Mouse (Mus musculus) forebrain, embryonic 10.5 days (tissue): Measurements from ENCODE around the gene Ctr9. TPM values are rescaled to one million over a fixed set of nuclear protein-coding genes. Genes with fewer than 3 reads are reported as not detected.

Experiments
- DNase-seq: peaks from one replicate; pipeline ENCODE4 v3.0.0-alpha.2; 2017; ENCODE audit warnings: low spot score; ENCODE audit errors: extremely low spot score
- H3K27ac ChIP-seq: fragments of 300-500 bp; sonication (generic); 2 replicates; pipeline ENCODE4 v1.5.1; 2016; ENCODE audit warnings: mild to moderate bottlenecking
- H3K27me3 ChIP-seq: fragments of 300-500 bp; sonication (generic); 2 replicates; pipeline ENCODE4 v1.6.1; 2016; ENCODE audit warnings: mild to moderate bottlenecking; ENCODE audit not compliant: poor library complexity, severe bottlenecking
- H3K36me3 ChIP-seq: fragments of 300-500 bp; sonication (generic); replicated peaks from 2 replicates; pipeline ENCODE4 v1.6.1; 2016; ENCODE audit warnings: mild to moderate bottlenecking, moderate library complexity
- H3K4me1 ChIP-seq: fragments of 300-500 bp; sonication (generic); 2 replicates; pipeline ENCODE4 v1.6.1; 2016
- H3K4me3 ChIP-seq: fragments of 300-500 bp; sonication (generic); 2 replicates; pipeline ENCODE4 v1.5.1; 2016; ENCODE audit warnings: mild to moderate bottlenecking, moderate library complexity
- H3K9me3 ChIP-seq: fragments of 300-500 bp; sonication (generic); 2 replicates; pipeline ENCODE4 v1.6.1; 2016; ENCODE audit warnings: mild to moderate bottlenecking, moderate library complexity
- WGBS: fragments of 180-500 bp; shearing (Covaris S2); methylation state at CpG from one replicate; pipeline ENCODE4 v1.1.7; 2016; 5-methylcytosine and 5-hydroxymethylcytosine counted together
- polyA plus RNA-seq: library from polyadenylated mRNA; unstranded; fragments of >200 nt; fragmentation: Nextera tagmentation; extraction: Ambion mirVana; gene quantifications from 2 replicates; pipeline ENCODE4 v1.2.1, GENCODE M21; 2016

Gene Ctr9
- polyA plus RNA-seq, 1 experiment from 2014 or later = 76.3 TPM

DNA sequence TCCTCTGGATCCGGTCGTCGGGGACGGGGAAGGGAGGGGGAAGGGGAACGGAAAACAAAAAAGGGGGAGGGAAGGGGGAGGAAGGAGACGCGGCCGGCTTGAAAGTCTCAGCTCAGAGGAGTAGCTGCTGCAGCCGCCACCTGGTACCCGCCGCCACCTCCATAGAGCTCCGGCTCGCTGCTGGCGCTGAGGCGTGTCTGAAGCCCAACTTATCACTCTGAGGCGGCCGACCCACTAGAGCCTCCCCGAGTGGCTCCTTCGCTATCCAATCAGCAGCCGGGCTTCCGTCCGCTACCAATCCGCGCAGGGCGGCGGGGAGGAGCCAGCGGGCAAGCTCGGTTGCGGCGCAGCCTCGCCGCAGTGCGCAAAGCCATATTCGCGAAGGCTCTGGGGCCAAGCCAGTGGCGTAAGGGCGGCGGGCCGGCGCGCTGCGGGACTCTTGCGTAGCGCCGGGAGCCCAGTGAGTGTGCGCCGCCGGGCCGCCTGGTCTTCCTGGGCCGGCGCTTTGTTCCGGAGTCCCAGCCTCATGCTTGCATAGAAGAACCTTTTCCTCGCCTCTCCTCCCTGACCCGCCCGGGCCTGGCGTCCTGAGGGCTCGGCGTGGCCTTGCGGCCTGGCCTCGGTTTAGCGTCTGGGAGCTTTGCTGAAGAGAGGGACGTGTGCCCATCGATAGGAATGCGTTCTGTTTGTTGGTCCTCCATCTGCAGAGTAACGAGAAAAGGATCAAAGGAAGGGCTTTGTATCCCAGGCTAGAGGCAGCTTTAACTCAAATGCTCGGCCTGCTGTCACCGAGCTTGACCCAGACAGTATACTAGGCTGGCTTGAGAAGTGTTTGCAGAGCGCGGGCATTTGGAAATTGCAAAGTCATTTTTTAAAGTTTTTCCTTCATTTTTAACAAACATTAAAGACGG is 54.3 kb downstream of the Ctr9 start, which contains the start of gene Eif4g2:
Gene Eif4g2 (minus strand): TSS at position 209 of the 911 bp plus-strand sequence.
- DNase-seq = peak; percentile 99
- H3K36me3 ChIP-seq = peaks cover 42% of the 10 kb centered on the region
- peaks cover 33% of the 10 kb centered on the region for H3K4me1 ChIP-seq
- H3K4me3 ChIP-seq = peak within 1 kb of the TSS; percentile 99
- 1% methylated on average over 70 of the region's 70 CpGs for WGBS
- peak within 1 kb of the TSS; percentile 100 for H3K27ac ChIP-seq
- no peaks in the 10 kb centered on the region for H3K27me3 ChIP-seq
- H3K9me3 ChIP-seq = no peaks in the 10 kb centered on the region

- no peak for DNase-seq
Measured at GRCm38 (mm10) chr7:111083733-111084120, 55.0 kb downstream of the Ctr9 start.

GRCm38 (mm10) chr7:111084443-111084842 is 55.7 kb downstream of the Ctr9 start:
- DNase-seq = no peak
- H3K27ac ChIP-seq = peak overlapping the region; percentile 100; the same call in 1 of the 2 replicates
- H3K36me3 ChIP-seq = peaks cover 28% of the 10 kb centered on the region
- no peaks in the 10 kb centered on the region for H3K9me3 ChIP-seq
- no peaks in the 10 kb centered on the region for H3K27me3 ChIP-seq
- H3K4me3 ChIP-seq = no peak overlapping the region
- 90% methylated on average over 2 of the region's 2 CpGs for WGBS
- H3K4me1 ChIP-seq = peaks cover 28% of the 10 kb centered on the region

More at GRCm38 (mm10) chr7:111083733-111084120, 55.0 kb downstream of the Ctr9 start:
- Histone ChIP-seq H3K4me1 (peaks cover 32% of the 10 kb centered on the region), H3K27me3 (no peaks in the 10 kb centered on the region), H3K36me3 (peaks cover 35% of the 10 kb centered on the region), H3K27ac (peak overlapping the region; percentile 100), H3K9me3 (no peaks in the 10 kb centered on the region), H3K4me3 (peak overlapping the region; percentile 99)
- WGBS = 20% methylated on average over 4 of the region's 4 CpGs

DNA sequence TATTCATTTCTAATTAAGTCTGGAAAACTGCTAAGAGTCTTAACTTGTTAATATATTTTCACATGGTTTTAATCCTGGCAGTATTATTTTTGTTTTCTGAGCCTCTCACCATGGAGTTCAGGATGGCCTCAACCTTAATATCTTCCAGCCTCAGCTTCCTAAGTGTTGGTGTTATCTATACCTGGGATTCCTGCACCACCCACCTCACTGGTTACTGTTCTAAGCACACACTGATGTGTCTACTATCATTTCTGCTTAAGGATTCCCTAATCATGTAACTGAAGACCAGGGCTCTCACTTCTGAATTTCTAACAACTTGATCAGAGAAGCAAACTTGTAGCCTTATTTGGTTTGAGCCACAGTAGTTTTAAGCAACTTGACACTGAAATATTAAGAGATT is 56.4 kb downstream of the Ctr9 start:
- no peaks in the 10 kb centered on the region for H3K27me3 ChIP-seq
- peaks cover 21% of the 10 kb centered on the region for H3K4me1 ChIP-seq
- H3K9me3 ChIP-seq = no peaks in the 10 kb centered on the region
- no peak overlapping the region for H3K27ac ChIP-seq
- H3K4me3 ChIP-seq = no peak overlapping the region
- H3K36me3 ChIP-seq = peaks cover 21% of the 10 kb centered on the region
- no peak for DNase-seq

GRCm38 (mm10) chr7:111095169-111095568 is 66.4 kb downstream of the Ctr9 start:
- Histone ChIP-seq H3K27ac (no peak overlapping the region), H3K27me3 (no peaks in the 10 kb centered on the region), H3K9me3 (no peaks in the 10 kb centered on the region), H3K36me3 (no peaks in the 10 kb centered on the region), H3K4me3 (no peak overlapping the region), H3K4me1 (no peaks in the 10 kb centered on the region)
- DNase-seq = no peak
- WGBS = 87% methylated on average over 2 of the region's 2 CpGs

GRCm38 (mm10) chr7:111098196-111098595 is 69.4 kb downstream of the Ctr9 start:
- WGBS = 85% methylated on average over 1 of the region's 1 CpGs
- Histone ChIP-seq H3K9me3 (no peaks in the 10 kb centered on the region), H3K27me3 (no peaks in the 10 kb centered on the region), H3K27ac (no peak overlapping the region), H3K4me1 (no peaks in the 10 kb centered on the region), H3K4me3 (no peak overlapping the region), H3K36me3 (no peaks in the 10 kb centered on the region)
- DNase-seq = no peak

Other genes starting within 250 kb of the Ctr9 start
- 25.0 and 26.3 TPM in 2 replicates for gene Rnf141, start 184.5 kb upstream of the Ctr9 start, polyA plus RNA-seq
- 0.20 and 0.51 TPM in 2 replicates for gene Lyve1, start 165.7 kb upstream of the Ctr9 start, polyA plus RNA-seq
- gene Mrvi1, start 46.5 kb upstream of the Ctr9 start, polyA plus RNA-seq = 0.87 and 1.2 TPM in 2 replicates
- gene Eif4g2, start 54.1 kb downstream of the Ctr9 start, polyA plus RNA-seq = 1,431 and 1,439 TPM in 2 replicates